Mouse (Mus musculus): ENCODE measurements around the gene Tekt1.

Gene Tekt1

DNA sequence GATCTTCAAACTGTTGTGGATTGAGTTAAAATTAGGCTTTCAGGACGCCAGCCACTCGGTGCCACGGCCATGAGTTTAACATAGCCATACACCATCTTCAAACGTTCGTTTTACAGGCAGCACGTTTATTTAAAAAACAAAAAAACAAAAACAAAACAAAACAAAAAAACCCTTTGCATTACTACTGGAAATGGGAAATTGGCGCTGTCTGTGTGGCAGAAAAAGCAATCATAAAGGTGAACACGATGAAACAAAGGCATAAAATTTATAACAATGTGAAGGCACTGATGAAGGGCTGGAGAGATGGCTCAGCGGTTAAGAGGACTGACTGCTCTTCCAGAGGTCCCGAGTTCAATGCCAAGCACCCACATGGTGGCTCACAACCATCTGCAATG lies at the start of gene Tekt1:
TSS of gene Tekt1 (minus strand) at position 96 of the 395 bp plus-strand sequence.
- no peak for DNase-seq (ENCODE audit: low spot score)

DNA sequence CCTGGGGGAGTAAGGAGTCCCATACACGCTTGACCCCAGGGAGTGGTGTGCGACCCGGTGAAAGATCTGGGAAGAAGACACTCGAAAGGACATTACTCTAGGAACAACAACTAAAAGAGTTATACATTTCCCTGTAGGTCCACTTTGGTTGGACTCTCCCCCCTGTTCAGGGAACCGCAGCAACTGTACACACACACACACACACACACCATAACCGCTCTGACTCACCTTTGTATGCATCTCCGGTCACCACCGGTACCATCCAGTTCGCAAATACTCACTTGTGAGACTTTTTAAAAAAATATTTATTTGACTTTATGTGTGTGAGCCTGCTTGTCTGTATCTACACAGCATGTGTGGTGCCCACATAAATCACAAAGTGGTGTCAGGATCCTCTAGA lies 49.7 kb upstream of the Tekt1 start:
- no peak for DNase-seq (ENCODE audit: low spot score)

DNA sequence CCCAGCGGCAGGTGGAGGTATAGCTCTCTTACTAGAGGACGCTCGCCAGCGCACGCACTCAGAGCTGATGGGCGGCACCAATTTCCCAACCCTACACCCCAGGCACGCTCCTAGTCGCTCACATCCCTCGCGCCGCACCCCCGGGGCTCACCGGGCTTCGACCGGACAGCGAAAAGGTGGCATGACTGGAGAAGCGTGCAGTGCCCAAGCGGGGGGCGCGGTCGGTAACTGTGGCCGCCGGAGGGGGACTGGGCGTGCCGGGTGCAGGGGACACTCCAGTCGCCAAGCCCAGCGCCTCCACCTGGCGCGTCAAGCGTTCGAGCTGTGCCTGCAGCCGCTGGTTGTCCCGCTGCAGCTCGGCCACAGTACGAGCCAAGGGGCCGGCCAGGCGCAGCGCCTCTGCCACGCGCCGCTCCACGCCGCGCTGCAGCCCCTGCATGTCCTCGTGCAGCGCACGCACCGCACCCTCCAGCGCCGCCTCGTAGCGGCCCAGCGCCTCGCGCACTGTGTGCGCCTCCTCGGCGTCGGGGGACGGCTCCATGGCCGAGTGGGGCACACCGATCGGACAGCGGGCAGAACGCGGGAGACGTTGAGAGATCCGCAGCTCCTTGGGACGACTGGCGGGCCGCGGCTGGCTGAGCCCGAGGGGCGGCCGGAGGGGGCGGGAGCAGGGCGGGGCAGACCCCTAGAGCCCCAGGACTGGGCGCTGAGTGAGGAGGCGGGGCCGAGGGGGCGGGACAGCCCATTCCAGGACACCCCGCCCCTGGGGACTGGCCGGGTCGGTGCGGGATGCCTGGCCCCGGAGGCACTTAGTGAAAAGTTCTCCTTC lies 49.1 kb upstream of the Tekt1 start, which contains the start of gene Smtnl2:
TSS of gene Smtnl2 (minus strand) at position 621 of the 829 bp plus-strand sequence.
- peak; percentile 7 for DNase-seq (ENCODE audit: low spot score)

DNA sequence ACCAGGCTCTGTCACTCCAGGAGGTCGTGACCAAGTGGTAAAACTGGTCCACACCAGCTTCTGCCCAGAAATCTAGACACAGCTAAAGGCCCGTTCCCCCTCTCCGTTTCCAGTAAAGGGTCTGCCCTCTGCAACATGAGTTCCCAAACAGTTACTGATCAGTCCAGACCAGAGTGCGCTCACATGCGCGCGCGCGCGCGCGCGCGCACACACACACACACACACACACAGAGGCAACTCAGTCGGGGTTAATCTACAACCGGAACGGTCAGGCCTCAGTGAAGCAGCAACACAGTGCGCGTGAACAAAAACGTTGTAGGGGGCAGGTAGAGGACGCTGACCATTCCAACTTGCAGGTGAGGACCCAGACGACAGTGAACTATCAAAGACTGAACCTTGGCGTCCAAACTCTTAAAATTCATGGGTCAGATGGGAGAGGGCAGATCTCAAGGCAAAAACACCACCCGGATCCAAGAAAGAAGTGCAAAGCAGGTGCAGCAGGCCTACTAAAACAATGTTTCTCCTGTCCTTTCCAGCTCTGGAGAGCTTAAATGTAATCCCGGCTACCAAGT lies 48.4 kb upstream of the Tekt1 start:
- no peak for DNase-seq (ENCODE audit: low spot score)

DNA sequence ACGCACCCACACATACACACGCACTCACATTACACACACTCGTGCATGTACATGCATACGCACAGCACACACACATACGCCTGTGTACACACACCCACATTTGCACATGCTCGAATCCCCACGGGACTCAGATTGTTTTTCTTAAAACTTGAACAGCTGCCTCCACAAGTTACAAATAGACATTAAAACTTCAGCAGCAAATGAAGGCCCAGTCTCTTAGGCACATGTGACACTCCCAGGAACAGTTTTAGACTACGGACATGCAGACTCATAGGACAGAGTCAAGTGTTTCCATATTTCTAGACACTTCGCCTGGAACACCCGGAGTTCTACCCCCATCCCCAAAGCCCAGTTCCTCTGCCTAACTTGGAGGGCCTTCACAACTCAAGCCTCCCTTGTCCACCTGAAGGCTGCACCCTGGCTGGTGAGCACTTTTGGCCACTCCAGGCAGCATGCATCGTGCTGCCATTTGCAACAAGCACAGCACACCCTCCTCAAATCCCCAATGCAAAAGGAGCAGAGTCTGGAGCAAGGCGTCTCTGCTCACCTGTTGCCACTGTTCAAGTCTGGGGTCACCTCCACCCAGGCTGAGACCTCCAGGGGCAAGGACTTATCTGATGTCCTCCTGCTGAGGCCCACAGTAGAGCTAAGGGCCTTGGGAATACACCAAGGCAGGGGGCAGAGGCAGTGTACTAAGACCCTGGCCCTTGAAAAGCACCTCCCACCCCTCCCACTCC lies 47.6 kb upstream of the Tekt1 start:
- no peak for DNase-seq (ENCODE audit: low spot score)

DNA sequence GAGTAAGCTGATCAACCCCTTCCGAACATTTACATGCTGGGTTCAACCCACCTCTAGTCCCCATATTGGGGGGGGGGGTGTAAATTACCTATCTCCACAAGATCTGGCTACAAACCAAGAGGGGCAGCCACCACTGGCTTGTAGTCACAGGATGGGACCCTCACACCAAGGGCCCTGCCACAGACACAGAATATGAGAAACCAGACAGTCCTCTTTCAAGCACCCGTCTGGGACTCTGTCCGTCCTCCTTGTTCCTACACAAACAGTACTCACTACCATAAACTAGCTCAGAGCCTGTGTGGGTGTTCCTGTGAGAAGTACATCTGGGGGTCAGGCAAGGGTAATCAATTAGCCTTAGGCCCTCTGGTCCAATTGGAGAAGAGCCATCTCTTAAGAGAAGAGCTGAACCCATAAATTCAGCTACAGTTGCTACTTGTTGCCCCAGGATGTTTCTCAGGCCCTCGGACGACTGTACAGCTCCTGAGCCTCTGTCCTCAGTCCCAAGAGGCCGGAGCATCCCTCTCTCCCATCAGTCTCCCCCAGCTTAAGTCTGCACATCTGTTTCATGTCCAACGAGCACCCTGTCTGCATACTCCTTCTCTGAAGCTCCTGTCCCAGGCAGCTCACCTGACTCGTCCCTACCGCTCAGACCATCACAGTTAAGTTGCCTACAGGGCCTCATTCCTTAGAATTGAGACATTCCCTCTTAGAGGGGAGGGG lies 46.4 kb upstream of the Tekt1 start:
- DNase-seq (ENCODE audit: low spot score) = no peak

DNA sequence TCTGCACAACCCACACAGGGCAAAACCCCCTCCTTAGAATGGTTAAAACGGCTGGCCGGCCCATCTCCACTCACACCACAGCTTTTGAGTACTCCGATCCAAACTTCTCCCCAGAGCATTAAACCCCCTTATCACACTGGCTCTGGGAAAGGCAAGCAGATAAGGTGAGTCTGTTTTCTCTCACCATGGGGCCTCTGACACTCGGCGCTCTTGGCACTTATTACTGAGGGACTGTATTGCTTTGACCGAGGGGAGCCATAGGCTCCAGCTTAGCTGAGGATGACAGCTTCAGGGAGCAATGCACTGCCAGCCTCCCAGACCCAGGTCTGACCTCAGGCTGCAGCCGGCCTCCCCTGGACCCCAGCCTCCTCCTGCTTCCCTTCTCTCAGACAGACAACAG lies 45.3 kb upstream of the Tekt1 start:
- no peak for DNase-seq (ENCODE audit: low spot score)

DNA sequence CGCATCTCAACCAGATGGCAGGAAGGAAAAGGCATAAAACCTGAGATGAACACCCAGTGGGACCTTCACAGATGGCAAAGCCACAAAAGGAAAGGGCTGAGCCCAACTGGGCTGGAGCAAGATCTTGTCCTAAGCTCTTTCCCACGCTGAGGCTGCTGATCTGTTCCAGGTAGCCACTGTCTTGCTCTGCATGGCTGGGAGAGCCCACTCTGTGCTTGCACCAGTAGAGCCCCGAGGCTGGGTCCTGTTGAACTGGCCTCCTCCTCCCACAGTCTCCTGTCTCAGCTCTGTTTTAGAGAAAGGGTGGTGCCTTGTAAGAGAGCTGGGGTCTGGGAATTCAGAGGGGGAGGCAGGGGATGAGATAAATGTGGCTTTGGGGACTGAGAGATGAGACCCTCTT lies 44.8 kb upstream of the Tekt1 start:
- no peak for DNase-seq (ENCODE audit: low spot score)

DNA sequence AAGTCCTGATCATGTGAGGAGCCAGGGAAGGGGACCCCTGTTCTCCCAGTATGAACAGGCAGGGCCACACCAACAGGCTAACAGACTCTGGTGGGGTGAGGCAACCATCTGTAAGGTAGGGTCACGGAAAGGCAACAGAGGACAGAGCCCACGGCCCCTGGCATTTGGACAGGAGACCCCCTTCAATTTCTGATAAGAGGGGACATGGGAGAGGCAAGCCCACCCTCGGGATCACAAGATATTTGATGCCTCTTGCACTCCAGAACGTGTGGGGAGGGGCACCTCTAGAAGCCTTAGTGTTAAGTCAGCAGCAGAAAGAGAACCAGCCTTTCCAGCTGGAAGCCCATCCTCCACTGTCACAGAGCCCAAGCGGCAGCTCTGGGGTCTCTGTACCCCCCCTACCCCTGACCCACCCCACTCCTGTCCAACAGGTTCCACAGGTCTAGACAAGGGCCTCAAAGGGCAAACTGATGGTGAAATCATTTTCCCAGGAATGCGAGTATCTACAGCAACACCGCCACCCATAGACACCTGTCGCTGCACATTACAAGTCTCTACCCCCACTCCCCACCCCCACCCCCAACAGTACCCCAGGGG lies 43.9 kb upstream of the Tekt1 start:
- no peak for DNase-seq (ENCODE audit: low spot score)

DNA sequence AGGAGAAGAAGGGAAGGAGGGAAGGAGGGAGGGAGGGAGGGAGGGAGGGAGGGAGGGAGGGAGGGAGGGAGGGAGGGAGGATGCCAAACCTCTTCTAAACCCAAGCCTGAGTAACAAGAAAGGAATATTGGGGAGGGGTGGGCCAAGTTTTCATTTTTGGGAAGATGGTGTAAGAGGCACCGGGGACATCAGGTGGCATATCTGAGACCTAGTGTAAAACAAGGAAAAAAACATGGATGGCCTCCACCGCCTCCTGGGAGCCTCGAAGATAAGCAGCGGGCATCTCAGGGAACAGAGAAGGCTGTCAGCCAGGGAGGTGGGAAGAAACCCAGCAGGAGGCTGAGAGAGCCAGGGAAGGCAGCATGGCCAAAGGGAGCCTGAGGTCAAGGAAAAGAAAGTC lies 43.3 kb upstream of the Tekt1 start:
- no peak for DNase-seq (ENCODE audit: low spot score)

DNA sequence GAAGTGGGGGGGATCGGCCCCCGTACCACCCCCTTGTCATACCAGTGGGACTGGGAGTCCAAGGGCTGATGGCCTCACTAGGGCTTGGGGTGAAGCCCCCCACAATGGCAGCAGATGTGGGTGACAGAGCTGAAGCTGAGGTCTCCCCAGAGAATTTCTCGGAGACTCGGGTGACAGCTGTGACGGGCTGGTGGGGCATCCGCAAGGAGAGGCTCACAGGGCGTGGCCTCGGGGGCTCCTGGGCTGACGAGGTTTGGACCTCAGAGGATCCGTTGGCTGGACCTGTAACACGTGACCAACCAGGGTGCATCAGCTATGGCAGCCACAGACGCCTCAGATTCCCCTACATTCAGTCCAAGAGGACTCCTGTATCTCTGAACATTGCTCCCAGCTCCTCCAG lies 40.7 kb upstream of the Tekt1 start:
- no peak for DNase-seq (ENCODE audit: low spot score)

DNA sequence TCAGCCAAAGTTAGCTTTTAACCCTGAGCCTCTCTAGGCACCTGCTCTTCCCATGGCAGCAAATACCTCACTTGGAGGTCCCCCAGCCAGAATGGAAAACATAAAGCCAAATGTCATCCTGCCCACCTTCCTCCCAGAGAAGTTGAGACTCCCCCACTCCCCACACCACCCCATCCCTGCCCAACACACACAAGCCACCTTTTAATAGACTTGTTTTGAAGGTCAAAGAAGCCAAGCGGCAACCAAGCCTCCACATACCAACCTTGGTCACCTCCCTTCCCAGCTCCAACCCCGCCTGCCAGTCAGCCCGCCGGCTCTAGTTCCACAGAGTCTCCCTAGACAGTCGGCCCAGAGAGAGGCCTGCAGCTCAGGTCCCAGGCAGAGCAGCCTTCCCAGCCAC lies 39.8 kb upstream of the Tekt1 start:
- DNase-seq (ENCODE audit: low spot score) = no peak

DNA sequence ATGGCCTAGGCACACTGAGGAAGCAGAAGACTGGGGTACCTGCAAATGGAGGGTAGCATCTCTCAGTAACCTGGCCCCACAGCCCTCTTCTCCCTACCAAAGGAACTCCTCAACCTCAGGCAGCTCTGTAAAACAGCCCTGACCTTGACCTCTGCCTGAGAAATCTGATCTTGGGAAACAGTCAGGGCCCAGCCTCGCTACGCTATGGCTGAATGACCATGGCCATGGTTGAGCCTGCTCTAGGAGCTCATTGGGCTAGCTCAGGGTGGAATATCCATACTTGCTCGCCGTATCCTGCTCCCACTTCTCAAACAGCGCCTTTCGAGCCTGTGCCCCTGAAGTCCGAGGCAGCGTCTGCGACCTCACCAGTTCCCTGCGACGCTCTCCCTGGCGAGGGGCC lies 38.8 kb upstream of the Tekt1 start:
- no peak for DNase-seq (ENCODE audit: low spot score)

DNA sequence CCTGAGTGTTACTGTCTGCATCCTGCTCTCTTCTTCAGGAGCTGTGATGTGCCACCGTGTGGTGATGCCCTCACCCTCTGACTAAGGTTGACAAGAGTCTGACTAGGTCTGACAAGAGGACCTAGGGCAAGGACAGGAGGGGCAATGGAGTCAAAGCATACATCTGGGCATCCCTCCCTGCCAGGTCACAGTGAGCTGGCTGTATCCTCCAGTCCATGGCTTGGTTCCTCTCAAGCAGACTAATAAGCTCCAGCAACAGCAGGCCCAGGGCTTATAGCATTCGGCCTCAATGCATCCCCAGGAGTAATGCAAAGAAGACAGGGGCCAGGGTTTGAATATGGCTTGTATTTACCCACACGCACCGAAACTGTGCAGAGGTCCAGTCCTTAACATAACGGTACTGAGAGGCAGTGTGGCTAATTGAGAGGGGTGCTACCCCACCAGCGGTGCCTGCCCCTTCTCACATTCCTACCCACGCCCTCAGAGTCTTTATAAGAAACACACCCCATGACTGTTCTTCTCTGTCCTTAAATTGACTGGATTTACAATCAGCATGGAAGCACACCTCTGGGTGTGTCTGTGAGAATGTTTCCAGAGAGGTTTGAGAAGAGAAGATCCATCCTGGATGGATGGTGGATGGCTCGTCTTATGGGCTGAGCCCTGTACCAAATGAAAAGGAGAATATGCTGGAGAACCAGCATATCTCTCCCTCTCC lies 35.7 kb upstream of the Tekt1 start:
- DNase-seq (ENCODE audit: low spot score) = no peak

DNA sequence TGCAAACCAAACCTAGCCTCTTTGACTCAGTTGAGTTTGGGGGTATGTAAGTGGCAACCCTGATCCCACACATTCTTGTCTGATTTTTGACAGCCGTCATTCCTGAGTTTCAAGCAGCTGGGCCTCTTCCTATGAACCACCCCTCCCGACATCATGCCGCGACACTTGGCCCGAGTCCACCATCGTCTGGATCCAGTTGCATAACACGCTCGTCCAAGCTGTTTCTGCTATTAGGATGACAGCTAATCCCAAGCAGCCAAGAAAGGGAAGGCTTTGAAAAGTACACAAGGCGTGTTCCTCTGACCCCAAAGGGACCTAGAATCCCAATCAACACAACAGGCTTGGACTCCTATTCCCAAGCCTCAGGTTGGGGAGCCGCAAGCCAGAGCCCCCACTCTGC lies 34.8 kb upstream of the Tekt1 start:
- no peak for DNase-seq (ENCODE audit: low spot score)

DNA sequence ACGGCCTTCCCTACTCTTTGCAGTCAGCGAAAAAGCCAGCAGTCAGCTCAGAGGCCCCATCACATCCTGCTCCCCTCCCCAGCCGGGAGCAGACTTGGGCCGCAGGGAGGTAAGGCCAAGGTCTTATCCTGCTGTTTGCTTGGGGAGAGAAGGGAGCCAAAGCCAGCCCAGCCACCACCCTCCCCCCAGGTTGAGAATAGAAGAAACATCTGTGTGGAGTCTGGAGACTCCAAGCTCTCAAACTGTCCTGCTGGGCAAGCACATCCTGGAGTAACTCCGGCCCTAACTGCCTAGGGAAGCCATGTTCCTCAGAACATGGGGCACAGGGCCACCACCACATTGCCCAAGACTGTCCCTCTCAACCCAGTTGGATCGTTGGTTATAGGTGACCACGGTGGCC lies 34.4 kb upstream of the Tekt1 start:
- DNase-seq (ENCODE audit: low spot score) = no peak

DNA sequence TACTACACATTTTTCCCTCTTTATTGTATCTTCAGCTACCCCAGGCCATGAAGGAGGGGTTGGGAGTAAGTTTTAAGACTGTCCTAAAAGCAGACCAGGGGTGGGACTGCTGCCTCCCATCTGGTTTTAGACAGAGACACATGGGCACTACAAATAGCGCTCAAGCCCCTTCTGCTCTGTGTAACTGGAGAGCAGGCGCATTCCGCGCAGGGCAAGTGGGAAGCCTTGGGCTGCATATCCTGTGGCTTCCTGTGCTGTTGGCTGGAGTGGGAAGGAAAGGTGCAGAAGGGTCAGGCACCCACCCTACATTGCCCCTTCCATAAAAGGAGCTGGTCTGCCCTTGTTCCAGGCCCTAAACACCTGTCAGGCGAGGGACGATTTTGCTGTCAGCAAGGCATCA lies 33.4 kb upstream of the Tekt1 start:
- DNase-seq (ENCODE audit: low spot score) = no peak

DNA sequence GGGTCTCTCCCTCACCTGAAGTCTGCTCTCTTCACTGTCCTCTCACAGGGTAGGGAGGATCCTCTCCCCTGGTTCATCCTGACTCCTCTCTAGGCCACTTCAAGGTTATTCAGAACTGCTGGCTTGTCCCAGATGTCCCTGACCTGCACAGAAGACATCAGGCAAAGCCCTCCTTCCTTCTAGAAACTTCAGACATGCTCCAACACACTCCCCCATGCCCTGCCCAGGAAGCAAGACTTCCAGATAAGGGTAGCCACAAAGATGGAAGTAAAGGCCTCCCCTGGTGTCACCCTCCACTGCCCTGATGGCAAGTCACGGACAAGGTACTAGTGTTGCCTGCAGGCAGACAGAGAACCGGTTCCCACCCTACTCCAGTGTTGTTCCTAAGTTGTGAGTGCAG lies 32.5 kb upstream of the Tekt1 start:
- no peak for DNase-seq (ENCODE audit: low spot score)

DNA sequence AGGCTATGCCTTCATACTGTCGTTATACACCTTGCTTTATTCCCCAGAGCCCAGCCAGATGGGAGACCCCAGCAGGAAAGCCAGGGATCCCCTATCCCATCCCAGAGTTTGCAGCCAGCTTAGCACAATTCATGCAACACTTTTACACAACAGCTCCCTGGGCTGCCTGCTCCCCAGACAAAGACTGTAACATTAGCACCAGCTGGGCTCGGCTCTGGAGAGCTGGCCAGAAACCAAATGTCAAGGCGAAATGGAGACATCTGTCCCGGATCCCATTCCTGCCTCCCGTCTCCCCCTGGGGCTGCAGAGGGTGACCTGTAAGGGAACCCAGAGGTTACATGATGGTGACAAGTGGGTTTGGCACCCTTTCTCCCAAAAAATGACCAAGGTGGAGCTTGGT lies 31.4 kb upstream of the Tekt1 start:
- no peak for DNase-seq (ENCODE audit: low spot score)

DNA sequence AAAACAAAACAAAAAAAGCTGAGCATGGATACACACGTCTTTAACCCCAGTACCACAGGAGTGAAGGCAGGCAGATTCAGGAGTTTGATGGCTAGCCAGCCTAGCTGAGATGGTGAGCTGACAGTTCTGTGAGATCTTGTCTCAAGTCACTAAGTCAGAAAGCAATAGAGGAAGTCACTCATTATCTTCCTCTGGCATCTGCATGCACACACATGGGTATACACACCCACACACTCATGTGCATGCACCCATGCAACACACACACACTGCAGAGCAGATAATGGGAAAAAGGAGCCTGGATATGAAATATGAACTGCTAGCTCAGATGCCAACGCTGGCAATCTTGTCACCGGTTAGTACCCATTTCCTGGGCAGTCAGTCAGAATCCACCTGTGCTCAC lies 31.0 kb upstream of the Tekt1 start:
- no peak for DNase-seq (ENCODE audit: low spot score)

DNA sequence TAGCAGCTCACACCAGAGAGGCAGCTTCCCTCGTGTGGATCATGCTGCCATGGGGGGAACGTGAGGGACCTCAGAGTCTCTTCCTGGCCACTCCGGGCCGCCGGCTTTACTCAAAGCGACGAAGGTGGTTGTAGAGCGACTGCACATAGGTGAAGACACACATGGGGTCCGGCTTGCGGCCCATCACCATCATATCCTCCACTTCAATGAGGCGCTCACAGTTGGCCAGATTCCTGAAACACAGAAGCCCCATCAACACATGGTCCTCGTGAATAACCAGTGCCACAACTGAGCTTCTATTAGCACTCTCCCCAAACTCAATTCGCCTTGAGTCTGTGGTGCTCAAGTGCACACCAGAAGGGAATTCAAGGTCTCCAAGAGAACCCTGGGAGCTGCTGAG lies 28.9 kb upstream of the Tekt1 start:
- DNase-seq (ENCODE audit: low spot score) = no peak

Measured in spleen, adult 12 weeks (tissue).